Mouse (Mus musculus): ENCODE measurements around the gene Gm49342.

GRCm38 (mm10) chr14:50981207-50981606 is 36.9 kb downstream of the Gm49342 start:
- no peak for TF ChIP-seq POLR2A (IDR thresholded peaks at IDR 0.05; ENCODE audit: low read depth, low read length)
- TF ChIP-seq CTCF (conservative IDR thresholded peaks at IDR 0.05; ENCODE audit: insufficient read depth, insufficient read length, low read depth, low read length), result no peak

All from kidney, adult 2 months (tissue).